Mouse (Mus musculus) lung, postnatal 0 days (tissue): ENCODE results near the gene Bsg.

Source experiments
- CTCF ChIP-seq: IDR thresholded peaks from 2 replicates; pipeline ENCODE4 v1.5.1; 2016; ENCODE audit warnings: antibody characterized with exemption, mild to moderate bottlenecking
- EP300 ChIP-seq: IDR thresholded peaks from 2 replicates; pipeline ENCODE4 v1.6.1; 2016; ENCODE audit warnings: antibody characterized with exemption, mild to moderate bottlenecking, control low read depth

GRCm38 (mm10) chr10:79760603-79761143 is 56.4 kb downstream of the Bsg start:
- TF ChIP-seq CTCF (no peak), EP300 (no peak)
